Mouse (Mus musculus) hindbrain, embryonic 13.5 days (tissue): ENCODE data around the gene Isca2. TPM values are rescaled to one million over a fixed set of nuclear protein-coding genes. Genes with fewer than 3 reads are reported as not detected.

ENCODE experiments used
- ATAC-seq: fragments of 200-750 bp; cut with Nextera tagmentation; 2 replicates; pipeline ENCODE4 v1.8.0; 2017; ENCODE audit warnings: moderate TSS enrichment; ENCODE audit not compliant: low FRiP score
- H3K27ac ChIP-seq: fragments of 300-500 bp; sonication (generic); 2 replicates; pipeline ENCODE4 v1.5.1; 2015; ENCODE audit warnings: inconsistent platforms, mild to moderate bottlenecking, moderate library complexity
- H3K27me3 ChIP-seq: fragments of 300-500 bp; sonication (generic); 2 replicates; pipeline ENCODE4 v1.6.1; 2015; ENCODE audit warnings: mild to moderate bottlenecking, inconsistent platforms
- H3K36me3 ChIP-seq: fragments of 300-500 bp; sonication (generic); 2 replicates; pipeline ENCODE4 v1.6.1; 2015; ENCODE audit warnings: mild to moderate bottlenecking, inconsistent platforms
- H3K4me1 ChIP-seq: fragments of 300-500 bp; sonication (generic); replicated peaks from 2 replicates; pipeline ENCODE4 v1.6.1; 2015; ENCODE audit warnings: inconsistent platforms
- H3K4me2 ChIP-seq: fragments of 300-500 bp; sonication (generic); 2 replicates; pipeline ENCODE4 v1.6.1; 2015; ENCODE audit warnings: inconsistent platforms, mild to moderate bottlenecking, moderate library complexity
- H3K4me3 ChIP-seq: fragments of 300-500 bp; sonication (generic); 2 replicates; pipeline ENCODE4 v1.5.1; 2015; ENCODE audit warnings: mild to moderate bottlenecking, inconsistent platforms
- H3K9ac ChIP-seq: fragments of 300-500 bp; sonication (generic); 2 replicates; pipeline ENCODE4 v1.6.1; 2015; ENCODE audit warnings: mild to moderate bottlenecking, inconsistent platforms
- H3K9me3 ChIP-seq: fragments of 300-500 bp; sonication (generic); 2 replicates; pipeline ENCODE4 v1.6.1; 2016; ENCODE audit warnings: inconsistent platforms
- WGBS: fragments of 180-500 bp; shearing (Covaris S2); methylation state at CpG from one replicate; pipeline ENCODE4 v1.1.7; 2015; 5-methylcytosine and 5-hydroxymethylcytosine counted together
- polyA plus RNA-seq: library from polyadenylated mRNA; unstranded; fragments of >200 nt; fragmentation: Nextera tagmentation; extraction: Ambion mirVana; gene quantifications from 2 replicates; pipeline ENCODE4 v1.2.1, GENCODE M21; 2015

Isca2 gene
- polyA plus RNA-seq, 1 experiment from 2014 or later, result 158 TPM

- H3K4me3 ChIP-seq, result no peak overlapping the region
- H3K27ac ChIP-seq, result no peak overlapping the region
- H3K9me3 ChIP-seq, result no peaks in the 10 kb centered on the region
- H3K36me3 ChIP-seq, result no peaks in the 10 kb centered on the region
- H3K4me1 ChIP-seq, result 0 out of 2 replicates have a peak, but pooled peaks cover 2% of the 10 kb centered on the region
- H3K4me2 ChIP-seq, result no peak overlapping the region
- WGBS, result 86% methylated on average over 1 of the region's 1 CpGs
- ATAC-seq, result no peak
- no peak overlapping the region for H3K9ac ChIP-seq
- H3K27me3 ChIP-seq, result 0 out of 2 replicates have a peak, but pooled peaks cover 3% of the 10 kb centered on the region
Measured at GRCm38 (mm10) chr12:84806010-84806409, 33.0 kb downstream of the Isca2 start.

GRCm38 (mm10) chr12:84806726-84807125, 33.7 kb downstream of the Isca2 start:
- Histone ChIP-seq H3K4me1 (0 out of 2 replicates have a peak, but pooled peaks cover 2% of the 10 kb centered on the region), H3K4me3 (no peak overlapping the region), H3K27me3 (0 out of 2 replicates have a peak, but pooled peaks cover 3% of the 10 kb centered on the region), H3K36me3 (no peaks in the 10 kb centered on the region), H3K9me3 (no peaks in the 10 kb centered on the region), H3K4me2 (no peak overlapping the region), H3K9ac (no peak overlapping the region), H3K27ac (no peak overlapping the region)
- ATAC-seq, result no peak
- 69% methylated on average over 5 of the region's 5 CpGs for WGBS

- WGBS, result 84% methylated on average over 13 of the region's 13 CpGs
- H3K27ac ChIP-seq, result no peak overlapping the region
- H3K4me3 ChIP-seq, result no peak overlapping the region
- H3K36me3 ChIP-seq, result no peaks in the 10 kb centered on the region
- 0 out of 2 replicates have a peak, but pooled peaks cover 3% of the 10 kb centered on the region for H3K27me3 ChIP-seq
- H3K9ac ChIP-seq, result no peak overlapping the region
- 0 out of 2 replicates have a peak, but pooled peaks cover 2% of the 10 kb centered on the region for H3K4me1 ChIP-seq
- no peaks in the 10 kb centered on the region for H3K9me3 ChIP-seq
- no peak for ATAC-seq
- no peak overlapping the region for H3K4me2 ChIP-seq
Measured at GRCm38 (mm10) chr12:84807351-84807750, 34.3 kb downstream of the Isca2 start.

GRCm38 (mm10) chr12:84809033-84809432, 36.0 kb downstream of the Isca2 start:
- Histone ChIP-seq H3K36me3 (no peaks in the 10 kb centered on the region), H3K4me1 (0 out of 2 replicates have a peak, but pooled peaks cover 2% of the 10 kb centered on the region), H3K4me3 (no peak overlapping the region), H3K27ac (no peak overlapping the region), H3K4me2 (no peak overlapping the region), H3K27me3 (0 out of 2 replicates have a peak, but pooled peaks cover 3% of the 10 kb centered on the region), H3K9me3 (no peaks in the 10 kb centered on the region), H3K9ac (no peak overlapping the region)
- 82% methylated on average over 6 of the region's 6 CpGs for WGBS
- ATAC-seq, result no peak

- Histone ChIP-seq H3K4me3 (no peak overlapping the region), H3K27ac (no peak overlapping the region)
- 72% methylated on average over 1 of the region's 1 CpGs for WGBS
Measured at GRCm38 (mm10) chr12:84810810-84811209, 37.8 kb downstream of the Isca2 start.

GRCm38 (mm10) chr12:84811510-84811909, 38.5 kb downstream of the Isca2 start:
- H3K36me3 ChIP-seq, result no peaks in the 10 kb centered on the region
- no peak overlapping the region for H3K27ac ChIP-seq
- H3K4me3 ChIP-seq, result no peak overlapping the region
- 0 out of 2 replicates have a peak, but pooled peaks cover 2% of the 10 kb centered on the region for H3K4me1 ChIP-seq
- no peaks in the 10 kb centered on the region for H3K9me3 ChIP-seq
- H3K27me3 ChIP-seq, result no peaks in the 10 kb centered on the region
- H3K9ac ChIP-seq, result no peak overlapping the region
- no peak overlapping the region for H3K4me2 ChIP-seq
- 62% methylated on average over 4 of the region's 4 CpGs for WGBS
- ATAC-seq, result no peak

More at GRCm38 (mm10) chr12:84810810-84811209, 37.8 kb downstream of the Isca2 start:
- no peaks in the 10 kb centered on the region for H3K27me3 ChIP-seq
- 0 out of 2 replicates have a peak, but pooled peaks cover 2% of the 10 kb centered on the region for H3K4me1 ChIP-seq
- no peak overlapping the region for H3K9ac ChIP-seq
- H3K36me3 ChIP-seq, result no peaks in the 10 kb centered on the region
- no peak for ATAC-seq
- H3K4me2 ChIP-seq, result no peak overlapping the region
- no peaks in the 10 kb centered on the region for H3K9me3 ChIP-seq

- Histone ChIP-seq H3K4me2 (no peak overlapping the region), H3K36me3 (no peaks in the 10 kb centered on the region), H3K27ac (no peak overlapping the region), H3K4me3 (no peak overlapping the region), H3K9ac (no peak overlapping the region), H3K27me3 (no peaks in the 10 kb centered on the region), H3K4me1 (no peaks in the 10 kb centered on the region), H3K9me3 (no peaks in the 10 kb centered on the region)
- 67% methylated on average over 3 of the region's 3 CpGs for WGBS
- ATAC-seq, result no peak
Measured at GRCm38 (mm10) chr12:84812004-84812403, 39.0 kb downstream of the Isca2 start.

GRCm38 (mm10) chr12:84813773-84814172, 40.7 kb downstream of the Isca2 start:
- Histone ChIP-seq H3K9ac (no peak overlapping the region), H3K4me3 (no peak overlapping the region), H3K4me2 (no peak overlapping the region), H3K9me3 (no peaks in the 10 kb centered on the region), H3K27me3 (no peaks in the 10 kb centered on the region), H3K36me3 (no peaks in the 10 kb centered on the region), H3K4me1 (no peaks in the 10 kb centered on the region), H3K27ac (no peak overlapping the region)
- ATAC-seq, result no peak
- WGBS, result 42% methylated on average over 7 of the region's 7 CpGs

GRCm38 (mm10) chr12:84814663-84815325, 41.7 kb downstream of the Isca2 start:
- Histone ChIP-seq H3K9ac (no peak overlapping the region), H3K4me1 (no peaks in the 10 kb centered on the region), H3K36me3 (no peaks in the 10 kb centered on the region), H3K27ac (no peak overlapping the region), H3K9me3 (no peaks in the 10 kb centered on the region), H3K4me2 (no peak overlapping the region), H3K27me3 (no peaks in the 10 kb centered on the region), H3K4me3 (no peak overlapping the region)
- no peak for ATAC-seq
- 81% methylated on average over 3 of the region's 3 CpGs for WGBS

GRCm38 (mm10) chr12:84818496-84818895, 45.4 kb downstream of the Isca2 start:
- Histone ChIP-seq H3K36me3 (no peaks in the 10 kb centered on the region), H3K27ac (no peak overlapping the region), H3K4me1 (no peaks in the 10 kb centered on the region), H3K4me3 (no peak overlapping the region), H3K9ac (no peak overlapping the region), H3K4me2 (no peak overlapping the region), H3K9me3 (no peaks in the 10 kb centered on the region), H3K27me3 (no peaks in the 10 kb centered on the region)
- ATAC-seq, result no peak
- WGBS, result 67% methylated on average over 4 of the region's 4 CpGs

GRCm38 (mm10) chr12:84819236-84820168, 46.5 kb downstream of the Isca2 start:
- no peaks in the 10 kb centered on the region for H3K9me3 ChIP-seq
- ATAC-seq, result no peak
- no peak overlapping the region for H3K4me3 ChIP-seq
- no peaks in the 10 kb centered on the region for H3K36me3 ChIP-seq
- H3K4me2 ChIP-seq, result no peak overlapping the region
- H3K27me3 ChIP-seq, result no peaks in the 10 kb centered on the region
- no peak overlapping the region for H3K9ac ChIP-seq
- 86% methylated on average over 13 of the region's 13 CpGs for WGBS
- H3K4me1 ChIP-seq, result no peaks in the 10 kb centered on the region
- no peak overlapping the region for H3K27ac ChIP-seq

GRCm38 (mm10) chr12:84823601-84824000, 50.5 kb downstream of the Isca2 start:
- Histone ChIP-seq H3K27ac (no peak overlapping the region), H3K9me3 (no peaks in the 10 kb centered on the region), H3K36me3 (no peaks in the 10 kb centered on the region), H3K4me3 (no peak overlapping the region), H3K4me2 (no peak overlapping the region), H3K4me1 (no peaks in the 10 kb centered on the region), H3K9ac (no peak overlapping the region), H3K27me3 (no peaks in the 10 kb centered on the region)
- WGBS, result 89% methylated on average over 7 of the region's 7 CpGs
- no peak for ATAC-seq
